Mouse (Mus musculus) MEL (cell line): ENCODE measurements around the gene Ltbp3. TPM values are rescaled to one million over a fixed set of nuclear protein-coding genes. Genes with fewer than 3 reads are reported as not detected.

Experiments
- DNase-seq: peaks from one replicate; pipeline ENCODE4 v3.0.0; 2011; ENCODE audit warnings: low read depth, low spot score
- H3K27ac ChIP-seq: 2 replicates; pipeline ENCODE4 v1.5.1; 2012; ENCODE audit warnings: low read depth, mild to moderate bottlenecking, control low read depth, low read length, moderate library complexity; ENCODE audit not compliant: control insufficient read depth
- H3K27me3 ChIP-seq, 2 experiments: fragments of 150-350 bp in 1 of 2; sonication (generic) in 1 of 2; 2 replicates each; pipeline ENCODE4 v1.6.1; 2012; ENCODE audit warnings: low read length in 2 of 2, mild to moderate bottlenecking in 2 of 2, improper control_type of control experiment in 1 of 2, moderate library complexity in 1 of 2; ENCODE audit not compliant: insufficient read depth in 2 of 2, control insufficient read depth in 1 of 2
- H3K36me3 ChIP-seq, 2 experiments: 2 replicates each; pipeline ENCODE4 v1.6.1; 2012 to 2014; ENCODE audit warnings: low read length in 2 of 2, improper control_type of control experiment in 1 of 2, inconsistent platforms in 1 of 2, mild to moderate bottlenecking in 1 of 2; ENCODE audit not compliant: insufficient read depth in 2 of 2, control insufficient read depth in 1 of 2
- H3K4me1 ChIP-seq, 2 experiments: fragments of 150-350 bp in 1 of 2; sonication (generic) in 1 of 2; 2 replicates each; pipeline ENCODE4 v1.6.1; 2012; ENCODE audit warnings: low read length in 2 of 2, improper control_type of control experiment in 1 of 2, mild to moderate bottlenecking in 1 of 2; ENCODE audit not compliant: insufficient read depth in 2 of 2, control insufficient read depth in 1 of 2
- H3K4me3 ChIP-seq, 2 experiments: fragments of 150-350 bp in 1 of 2; sonication (generic) in 1 of 2; 2 replicates each; pipeline ENCODE4 v1.5.1; 2012; ENCODE audit warnings: low read depth in 2 of 2, low read length in 2 of 2, mild to moderate bottlenecking in 2 of 2, moderate library complexity in 2 of 2, control low read depth in 1 of 2, improper control_type of control experiment in 1 of 2; ENCODE audit not compliant: control insufficient read depth in 1 of 2, insufficient read depth in 1 of 2
- H3K79me2 ChIP-seq: 2 replicates; pipeline ENCODE4 v1.6.1; 2012; ENCODE audit warnings: mild to moderate bottlenecking, low read length, moderate library complexity; ENCODE audit not compliant: control insufficient read depth, poor library complexity, insufficient read depth
- H3K9ac ChIP-seq: 2 replicates; pipeline ENCODE4 v1.6.1; 2012; ENCODE audit warnings: low read depth, mild to moderate bottlenecking, control low read depth, low read length, moderate library complexity; ENCODE audit not compliant: control insufficient read depth, poor library complexity, severe bottlenecking
- H3K9me3 ChIP-seq: fragments of 150-350 bp; sonication (generic); replicated peaks from 2 replicates; pipeline ENCODE4 v1.6.1; 2012; ENCODE audit warnings: mild to moderate bottlenecking, low read length, improper control_type of control experiment, moderate library complexity; ENCODE audit not compliant: insufficient read depth
- CHD1 ChIP-seq: IDR thresholded peaks from 2 replicates; pipeline ENCODE4 v1.6.1; 2012; ENCODE audit warnings: low read depth, mild to moderate bottlenecking, inconsistent platforms, low read length, improper control_type of control experiment
- CTCF ChIP-seq, 3 experiments: IDR thresholded peaks in 2 of 3; conservative IDR thresholded peaks in 1 of 3; 2 replicates each; pipeline ENCODE4 v1.5.1; 2011 to 2012; ENCODE audit warnings: low read length in 3 of 3, low read depth in 2 of 3, mild to moderate bottlenecking in 2 of 3, improper control_type of control experiment in 1 of 3, inconsistent platforms in 1 of 3, mixed read lengths in 1 of 3, moderate library complexity in 1 of 3; ENCODE audit not compliant: control insufficient read depth in 1 of 3, insufficient read depth in 1 of 3, poor library complexity in 1 of 3, severe bottlenecking in 1 of 3
- ELF1 ChIP-seq: IDR thresholded peaks from 2 replicates; pipeline ENCODE4 v1.6.1; 2014; ENCODE audit warnings: low read depth, mild to moderate bottlenecking, inconsistent platforms, low read length, improper control_type of control experiment, moderate library complexity
- EP300 ChIP-seq, 2 experiments: IDR thresholded peaks; 2 replicates each; pipeline ENCODE4 v1.6.1; 2011; ENCODE audit warnings: improper control_type of control experiment in 2 of 2, low read length in 2 of 2, low read depth in 1 of 2, mild to moderate bottlenecking in 1 of 2
- ETS1 ChIP-seq: IDR thresholded peaks from 2 replicates; pipeline ENCODE4 v1.6.1; 2012; ENCODE audit warnings: low read depth, mild to moderate bottlenecking, inconsistent platforms, low read length, improper control_type of control experiment, moderate library complexity
- KAT2A ChIP-seq: conservative IDR thresholded peaks from 2 replicates; pipeline ENCODE4 v1.6.1; 2012; ENCODE audit warnings: low read depth, low read length, improper control_type of control experiment, inconsistent platforms
- MAZ ChIP-seq: IDR thresholded peaks from 2 replicates; pipeline ENCODE4 v1.6.1; 2012; ENCODE audit warnings: low read depth, mild to moderate bottlenecking, inconsistent platforms, low read length, improper control_type of control experiment
- NELFE ChIP-seq: IDR thresholded peaks from 2 replicates; pipeline ENCODE4 v1.6.1; 2011; ENCODE audit warnings: low read depth, low read length, improper control_type of control experiment
- POLR2AphosphoS5 ChIP-seq: IDR thresholded peaks from 2 replicates; pipeline ENCODE4 v1.6.1; 2012; ENCODE audit warnings: low read depth, borderline replicate concordance, mild to moderate bottlenecking, inconsistent platforms, low read length, moderate library complexity, mixed read lengths
- SMC3 ChIP-seq: IDR thresholded peaks from 2 replicates; pipeline ENCODE4 v1.6.1; 2011; ENCODE audit warnings: low read depth, low read length, improper control_type of control experiment
- USF1 ChIP-seq: IDR thresholded peaks from 2 replicates; pipeline ENCODE4 v1.6.1; 2014; ENCODE audit warnings: low read depth, mild to moderate bottlenecking, inconsistent platforms, low read length, improper control_type of control experiment, moderate library complexity
- polyA plus RNA-seq, 2 experiments: library from polyadenylated mRNA; stranded (reverse) in 1 of 2; unstranded in 1 of 2; fragments of >175 nt in 1 of 2; fragments of >200 nt in 1 of 2; gene quantifications; 2 replicates each; pipeline versions ENCODE4 v1.2.1 to v1.2.4; 2012; ENCODE audit warnings: low replicate concordance in 2 of 2, low read depth in 1 of 2; ENCODE audit not compliant: insufficient read length in 2 of 2, insufficient read depth in 1 of 2, missing spikeins in 1 of 2
- total RNA-seq: library from RNA; depleted of rRNA; stranded (reverse); fragments of 300-350 nt; gene quantifications from 2 replicates; pipeline ENCODE4 v1.2.3, GENCODE M21; 2012; rRNA removed

The Ltbp3 gene
- 0.39 TPM in 1 of 2 replicates, not detected in the other for total RNA-seq
- not detected for polyA plus RNA-seq

GRCm38 (mm10) chr19:5740320-5741317 is at the start of gene Ltbp3:
Ltbp3 (plus strand) TSS chr19:5740904.
- Histone ChIP-seq H3K79me2 (no peaks in the 10 kb centered on the region), H3K4me1 (no peaks in the 10 kb centered on the region), H3K36me3 (no peaks in the 10 kb centered on the region), H3K4me3 (no peak within 1 kb of the TSS), H3K27me3 (peaks cover 0 to 2% of the 10 kb centered on the region in 2 experiments; a peak in 1 of 4 replicates), H3K9ac (no peak within 1 kb of the TSS), H3K27ac (no peak within 1 kb of the TSS), H3K9me3 (no peaks in the 10 kb centered on the region)
- TF ChIP-seq KAT2A: no peak
- TF ChIP-seq CTCF (IDR thresholded peaks at IDR 0.05 in 2 of 3, conservative IDR thresholded peaks at IDR 0.05 in 1 of 3; ENCODE audit: control insufficient read depth in 1 of 3, insufficient read depth in 1 of 3, low read depth in 2 of 3, low read length in 3 of 3, poor library complexity in 1 of 3, severe bottlenecking in 1 of 3): no peak
- TF ChIP-seq SMC3: no peak
- TF ChIP-seq CHD1: no peak
- TF ChIP-seq MAZ: no peak
- no peak for TF ChIP-seq USF1
- no peak for DNase-seq

- Histone ChIP-seq H3K36me3 (peaks cover 0 to 9% of the 10 kb centered on the region in 2 experiments; a peak in 1 of 4 replicates), H3K27me3 (no peaks in the 10 kb centered on the region), H3K9ac (peak overlapping the region; percentile 21; the same call in 1 of the 2 replicates), H3K4me3 (no peak overlapping the region), H3K9me3 (no peaks in the 10 kb centered on the region), H3K4me1 (peaks cover 2 to 24% of the 10 kb centered on the region in 2 experiments; a peak in 3 of 4 replicates), H3K27ac (no peak overlapping the region), H3K79me2 (peaks cover 44% of the 10 kb centered on the region)
- no peak for DNase-seq
- TF ChIP-seq CTCF (IDR thresholded peaks at IDR 0.05 in 2 of 3, conservative IDR thresholded peaks at IDR 0.05 in 1 of 3; ENCODE audit: control insufficient read depth in 1 of 3, insufficient read depth in 1 of 3, low read depth in 2 of 3, low read length in 3 of 3, poor library complexity in 1 of 3, severe bottlenecking in 1 of 3) (no peak), KAT2A (no peak), EP300 (IDR thresholded peaks at IDR 0.05; ENCODE audit: low read depth in 1 of 2, low read length in 2 of 2) (no peak), POLR2AphosphoS5 (no peak), NELFE (no peak), ELF1 (no peak), ETS1 (no peak)
Observed at GRCm38 (mm10) chr19:5691601-5692000, 49.1 kb upstream of the Ltbp3 start.
